Mouse (Mus musculus): ENCODE measurements around the gene Myo15b. TPM values are rescaled to one million over a fixed set of nuclear protein-coding genes. Genes with fewer than 3 reads are reported as not detected.
"Not testable (repeated sequence)": the region's sequence is repeated elsewhere in the genome, so short reads cannot be mapped to it uniquely, and the experiment has no call there.

Gene Myo15b
- polyA plus RNA-seq, 1 experiment, result not detected

DNA sequence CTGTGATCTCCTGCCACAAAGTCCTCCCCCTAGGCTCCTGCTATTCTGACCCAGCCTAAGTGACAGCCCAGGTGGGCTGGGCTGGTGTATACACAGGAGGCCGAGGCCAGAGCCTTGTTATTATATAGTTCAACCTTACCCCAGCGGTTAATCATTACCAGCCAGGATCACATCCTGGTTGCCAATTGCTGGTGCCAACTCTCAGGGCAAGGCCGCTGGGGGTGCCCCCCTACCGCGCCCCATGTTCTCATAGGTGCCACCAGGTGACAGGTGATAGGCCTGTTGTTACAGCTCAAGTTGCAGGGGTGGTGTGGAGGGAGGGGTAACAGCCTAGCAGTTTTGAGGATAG lies 14.3 kb upstream of the Myo15b start:
- Histone ChIP-seq H3K4me3 (ENCODE audit: insufficient read depth, poor library complexity, severe bottlenecking) (no peak overlapping the region), H3K36me3 (ENCODE audit: control insufficient read depth, insufficient read depth) (no peaks in the 10 kb centered on the region), H3ac (ENCODE audit: control insufficient read depth, insufficient read length, low read depth) (no peak overlapping the region), H3K79me2 (ENCODE audit: control insufficient read depth, insufficient read depth) (no peaks in the 10 kb centered on the region), H3K27me3 (ENCODE audit: control insufficient read depth, insufficient read depth, insufficient read length) (peaks cover 55% of the 10 kb centered on the region), H3K79me3 (ENCODE audit: low read depth) (no peaks in the 10 kb centered on the region)
- no peak for TF ChIP-seq MYOG (IDR thresholded peaks at IDR 0.05; ENCODE audit: control insufficient read depth, extremely low read depth, insufficient read length)
- TF ChIP-seq FOSL1 (IDR thresholded peaks at IDR 0.05; ENCODE audit: insufficient read depth, low read length, poor library complexity, severe bottlenecking), result no peak
- no peak for TF ChIP-seq MYOD1 (IDR thresholded peaks at IDR 0.05; ENCODE audit: control insufficient read depth, insufficient read length, low read depth)
- no peak for TF ChIP-seq MAX (IDR thresholded peaks at IDR 0.05)

- H3K4me3 ChIP-seq (ENCODE audit: insufficient read depth, poor library complexity, severe bottlenecking), result no peak overlapping the region
- H3K36me3 ChIP-seq (ENCODE audit: control insufficient read depth, insufficient read depth), result no peaks in the 10 kb centered on the region
- H3ac ChIP-seq (ENCODE audit: control insufficient read depth, insufficient read length, low read depth), result no peak overlapping the region
- H3K27me3 ChIP-seq (ENCODE audit: control insufficient read depth, insufficient read depth, insufficient read length), result peaks cover 59% of the 10 kb centered on the region
- H3K79me3 ChIP-seq (ENCODE audit: low read depth), result no peaks in the 10 kb centered on the region
- TF ChIP-seq FOSL1 (IDR thresholded peaks at IDR 0.05; ENCODE audit: insufficient read depth, low read length, poor library complexity, severe bottlenecking), result no peak
- TF ChIP-seq MYOD1 (IDR thresholded peaks at IDR 0.05; ENCODE audit: control insufficient read depth, insufficient read length, low read depth), result no peak
- no peak for TF ChIP-seq CEBPB (IDR thresholded peaks at IDR 0.05; ENCODE audit: low read depth)
- no peak for TF ChIP-seq USF1 (IDR thresholded peaks at IDR 0.05; ENCODE audit: low read depth)
- no peak for TF ChIP-seq MAX (IDR thresholded peaks at IDR 0.05)
- no peak for TF ChIP-seq CTCF (IDR thresholded peaks at IDR 0.05; ENCODE audit: control insufficient read depth, insufficient read depth, insufficient read length)
- TF ChIP-seq MYOG (IDR thresholded peaks at IDR 0.05; ENCODE audit: control insufficient read depth, extremely low read depth, insufficient read length), result no peak
- H3K79me2 ChIP-seq (ENCODE audit: control insufficient read depth, insufficient read depth), result no peaks in the 10 kb centered on the region
Measured at GRCm38 (mm10) chr11:115844240-115844639, 14.0 kb upstream of the Myo15b start.

DNA sequence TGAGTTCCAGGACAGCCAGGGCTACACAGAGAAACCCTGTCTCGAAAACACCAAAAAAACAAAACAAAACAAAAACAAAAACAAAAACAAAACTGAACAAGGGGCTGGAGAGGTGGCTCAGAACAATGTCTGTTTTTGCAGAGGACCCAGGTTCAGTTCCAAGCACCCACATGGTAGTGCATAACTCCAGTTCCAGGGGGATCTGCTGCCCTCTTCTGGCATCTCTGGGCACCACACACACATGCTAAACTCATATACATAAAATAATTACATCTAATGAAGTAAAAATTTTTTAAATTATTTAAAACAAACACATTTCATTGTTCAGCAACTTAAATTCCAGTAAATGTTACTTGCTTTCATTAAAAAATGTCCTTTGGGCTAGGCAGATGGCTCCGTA lies 12.4 kb upstream of the Myo15b start:
- Histone ChIP-seq H3K79me2 (ENCODE audit: control insufficient read depth, insufficient read depth) (no peaks in the 10 kb centered on the region), H3ac (ENCODE audit: control insufficient read depth, insufficient read length, low read depth) (no peak overlapping the region), H3K79me3 (ENCODE audit: low read depth) (no peaks in the 10 kb centered on the region), H3K4me3 (ENCODE audit: insufficient read depth, poor library complexity, severe bottlenecking) (no peak overlapping the region), H3K27me3 (ENCODE audit: control insufficient read depth, insufficient read depth, insufficient read length) (peaks cover 62% of the 10 kb centered on the region), H3K36me3 (ENCODE audit: control insufficient read depth, insufficient read depth) (no peaks in the 10 kb centered on the region)
- TF ChIP-seq CEBPB (IDR thresholded peaks at IDR 0.05; ENCODE audit: low read depth) (no peak), MAX (IDR thresholded peaks at IDR 0.05) (no peak), FOSL1 (IDR thresholded peaks at IDR 0.05; ENCODE audit: insufficient read depth, low read length, poor library complexity, severe bottlenecking) (no peak), MYOD1 (IDR thresholded peaks at IDR 0.05; ENCODE audit: control insufficient read depth, insufficient read length, low read depth) (no peak), USF1 (IDR thresholded peaks at IDR 0.05; ENCODE audit: low read depth) (no peak), CTCF (IDR thresholded peaks at IDR 0.05; ENCODE audit: control insufficient read depth, insufficient read depth, insufficient read length) (no peak), MYOG (IDR thresholded peaks at IDR 0.05; ENCODE audit: control insufficient read depth, extremely low read depth, insufficient read length) (no peak)

- H3K79me3 ChIP-seq (ENCODE audit: low read depth), result no peaks in the 10 kb centered on the region
- TF ChIP-seq MYOG (IDR thresholded peaks at IDR 0.05; ENCODE audit: control insufficient read depth, extremely low read depth, insufficient read length), result no peak
- peaks cover 61% of the 10 kb centered on the region for H3K27me3 ChIP-seq (ENCODE audit: control insufficient read depth, insufficient read depth, insufficient read length)
- no peak overlapping the region for H3ac ChIP-seq (ENCODE audit: control insufficient read depth, insufficient read length, low read depth)
- no peaks in the 10 kb centered on the region for H3K36me3 ChIP-seq (ENCODE audit: control insufficient read depth, insufficient read depth)
- H3K4me3 ChIP-seq (ENCODE audit: insufficient read depth, poor library complexity, severe bottlenecking), result no peak overlapping the region
- no peaks in the 10 kb centered on the region for H3K79me2 ChIP-seq (ENCODE audit: control insufficient read depth, insufficient read depth)
Measured at GRCm38 (mm10) chr11:115854674-115855073, 3.5 kb upstream of the Myo15b start.

DNA sequence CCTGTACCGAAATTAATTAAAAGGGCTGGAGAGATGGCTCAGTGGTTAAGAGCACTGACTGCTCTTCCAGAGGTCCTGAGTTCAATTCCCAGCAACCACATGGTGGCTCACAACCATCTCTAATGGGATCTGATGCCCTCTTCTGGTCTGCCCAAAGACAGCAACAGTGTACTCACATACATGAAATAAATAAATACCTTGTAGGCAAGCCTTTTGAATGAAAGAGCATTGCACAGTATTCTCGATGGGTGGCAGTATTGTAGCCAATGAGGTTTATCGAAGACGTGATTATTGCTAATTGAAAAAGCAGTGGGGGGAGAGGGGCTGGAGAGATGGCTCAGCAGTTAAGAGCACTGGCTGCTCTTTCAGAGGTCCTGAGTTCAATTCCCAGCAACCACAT lies 1.1 kb upstream of the Myo15b start:
- not testable (repeated sequence) for H3K79me3 ChIP-seq (ENCODE audit: low read depth); H3K36me3 ChIP-seq (ENCODE audit: control insufficient read depth, insufficient read depth); H3K79me2 ChIP-seq (ENCODE audit: control insufficient read depth, insufficient read depth); H3K4me3 ChIP-seq (ENCODE audit: insufficient read depth, poor library complexity, severe bottlenecking); H3ac ChIP-seq (ENCODE audit: control insufficient read depth, insufficient read length, low read depth)
- H3K27me3 ChIP-seq (ENCODE audit: control insufficient read depth, insufficient read depth, insufficient read length), result peaks cover 75% of the 10 kb centered on the region

- Histone ChIP-seq H3K79me3 (ENCODE audit: low read depth) (no peaks in the 10 kb centered on the region), H3K36me3 (ENCODE audit: control insufficient read depth, insufficient read depth) (no peaks in the 10 kb centered on the region), H3ac (ENCODE audit: control insufficient read depth, insufficient read length, low read depth) (no peak overlapping the region), H3K4me3 (ENCODE audit: insufficient read depth, poor library complexity, severe bottlenecking) (no peak overlapping the region), H3K79me2 (ENCODE audit: control insufficient read depth, insufficient read depth) (no peaks in the 10 kb centered on the region), H3K27me3 (ENCODE audit: control insufficient read depth, insufficient read depth, insufficient read length) (peaks cover 77% of the 10 kb centered on the region)
- TF ChIP-seq MAX (IDR thresholded peaks at IDR 0.05) (no peak), CEBPB (IDR thresholded peaks at IDR 0.05; ENCODE audit: low read depth) (no peak), MYOG (IDR thresholded peaks at IDR 0.05; ENCODE audit: control insufficient read depth, extremely low read depth, insufficient read length) (no peak), MYOD1 (IDR thresholded peaks at IDR 0.05; ENCODE audit: control insufficient read depth, insufficient read length, low read depth) (no peak), FOSL1 (IDR thresholded peaks at IDR 0.05; ENCODE audit: insufficient read depth, low read length, poor library complexity, severe bottlenecking) (no peak), CTCF (IDR thresholded peaks at IDR 0.05; ENCODE audit: control insufficient read depth, insufficient read depth, insufficient read length) (no peak)
Measured at GRCm38 (mm10) chr11:115857936-115858335, 270 bp upstream of the Myo15b start.

Data from C2C12 (cell line).